Mouse (Mus musculus) kidney, embryonic 16.5 days (tissue): ENCODE data around the gene Sema6d. TPM values are rescaled to one million over a fixed set of nuclear protein-coding genes. Genes with fewer than 3 reads are reported as not detected.

Experiments used
- ATAC-seq: fragments of 200-750 bp; cut with Nextera tagmentation; 2 replicates; pipeline ENCODE4 v1.8.0; 2017; ENCODE audit warnings: moderate TSS enrichment; ENCODE audit not compliant: low FRiP score, low TSS enrichment
- H3K27ac ChIP-seq: fragments of 300-500 bp; sonication (generic); 2 replicates; pipeline ENCODE4 v1.5.1; 2014; ENCODE audit warnings: low read length
- H3K27me3 ChIP-seq: fragments of 300-500 bp; sonication (generic); 2 replicates; pipeline ENCODE4 v1.6.1; 2014; ENCODE audit warnings: low read length, control low read depth, mixed read lengths; ENCODE audit not compliant: insufficient read depth
- H3K36me3 ChIP-seq: fragments of 300-500 bp; sonication (generic); 2 replicates; pipeline ENCODE4 v1.6.1; 2014; ENCODE audit warnings: low read length, control low read depth, mixed read lengths; ENCODE audit not compliant: insufficient read depth
- H3K4me1 ChIP-seq: fragments of 300-500 bp; sonication (generic); 2 replicates; pipeline ENCODE4 v1.6.1; 2014; ENCODE audit warnings: low read length, control low read depth, mixed read lengths; ENCODE audit not compliant: insufficient read depth
- H3K4me2 ChIP-seq: fragments of 300-500 bp; sonication (generic); replicated peaks from 2 replicates; pipeline ENCODE4 v1.6.1; 2014; ENCODE audit warnings: low read depth, low read length
- H3K4me3 ChIP-seq: fragments of 300-500 bp; sonication (generic); 2 replicates; pipeline ENCODE4 v1.5.1; 2014; ENCODE audit warnings: mild to moderate bottlenecking, low read length
- H3K9ac ChIP-seq: fragments of 300-500 bp; sonication (generic); replicated peaks from 2 replicates; pipeline ENCODE4 v1.6.1; 2014; ENCODE audit warnings: low read length
- H3K9me3 ChIP-seq: fragments of 300-500 bp; sonication (generic); 2 replicates; pipeline ENCODE4 v1.6.1; 2016; ENCODE audit warnings: low read length, control low read depth
- WGBS: fragments of 180-500 bp; shearing (Covaris S2); extraction: QIAGEN DNeasy Blood & Tissue Kit; methylation state at CpG from one replicate; pipeline ENCODE4 v1.1.7; 2014; 5-methylcytosine and 5-hydroxymethylcytosine counted together
- polyA plus RNA-seq: library from polyadenylated mRNA; unstranded; fragments of >200 nt; fragmentation: Nextera tagmentation; extraction: Ambion mirVana; gene quantifications from 2 replicates; pipeline ENCODE4 v1.2.1, GENCODE M21; 2015

Gene Sema6d
- polyA plus RNA-seq, 1 experiment from 2014 or later, result 9.0 TPM

GRCm38 (mm10) chr2:124162001-124162599 is 72.3 kb downstream of the Sema6d start:
- H3K27me3 ChIP-seq, result no peaks in the 10 kb centered on the region
- no peak overlapping the region for H3K4me3 ChIP-seq
- H3K4me1 ChIP-seq, result no peaks in the 10 kb centered on the region
- no peaks in the 10 kb centered on the region for H3K36me3 ChIP-seq
- no peak overlapping the region for H3K4me2 ChIP-seq
- no peaks in the 10 kb centered on the region for H3K9me3 ChIP-seq
- no peak overlapping the region for H3K9ac ChIP-seq
- H3K27ac ChIP-seq, result no peak overlapping the region
- WGBS, result 55% methylated on average over 7 of the region's 7 CpGs
- ATAC-seq, result no peak

- Histone ChIP-seq H3K4me1 (no peaks in the 10 kb centered on the region), H3K9me3 (no peaks in the 10 kb centered on the region), H3K9ac (no peak overlapping the region), H3K4me3 (no peak overlapping the region), H3K36me3 (no peaks in the 10 kb centered on the region), H3K4me2 (no peak overlapping the region), H3K27me3 (no peaks in the 10 kb centered on the region), H3K27ac (no peak overlapping the region)
- ATAC-seq, result no peak
- 100% methylated on average over 1 of the region's 1 CpGs for WGBS
Measured at GRCm38 (mm10) chr2:124168411-124168810, 78.6 kb downstream of the Sema6d start.

GRCm38 (mm10) chr2:124171718-124172117 is 81.9 kb downstream of the Sema6d start:
- no peaks in the 10 kb centered on the region for H3K9me3 ChIP-seq
- H3K4me3 ChIP-seq, result no peak overlapping the region
- H3K4me1 ChIP-seq, result no peaks in the 10 kb centered on the region
- WGBS, result 90% methylated on average over 3 of the region's 3 CpGs
- no peaks in the 10 kb centered on the region for H3K36me3 ChIP-seq
- no peaks in the 10 kb centered on the region for H3K27me3 ChIP-seq
- no peak overlapping the region for H3K27ac ChIP-seq
- no peak overlapping the region for H3K4me2 ChIP-seq
- ATAC-seq, result no peak
- H3K9ac ChIP-seq, result no peak overlapping the region

- Histone ChIP-seq H3K9me3 (no peaks in the 10 kb centered on the region), H3K27ac (no peak overlapping the region), H3K4me3 (no peak overlapping the region), H3K27me3 (no peaks in the 10 kb centered on the region), H3K9ac (no peak overlapping the region), H3K4me1 (no peaks in the 10 kb centered on the region), H3K36me3 (no peaks in the 10 kb centered on the region), H3K4me2 (no peak overlapping the region)
- ATAC-seq, result no peak
- WGBS, result 46% methylated on average over 1 of the region's 1 CpGs
Measured at GRCm38 (mm10) chr2:124176265-124176664, 86.5 kb downstream of the Sema6d start.

GRCm38 (mm10) chr2:124176711-124177169 is 87.0 kb downstream of the Sema6d start:
- Histone ChIP-seq H3K27me3 (no peaks in the 10 kb centered on the region), H3K9ac (no peak overlapping the region), H3K4me3 (no peak overlapping the region), H3K4me2 (no peak overlapping the region), H3K27ac (no peak overlapping the region), H3K4me1 (no peaks in the 10 kb centered on the region), H3K9me3 (no peaks in the 10 kb centered on the region), H3K36me3 (no peaks in the 10 kb centered on the region)
- no peak for ATAC-seq
- WGBS, result 69% methylated on average over 4 of the region's 4 CpGs

- WGBS, result 91% methylated on average over 2 of the region's 2 CpGs
- Histone ChIP-seq H3K27ac (no peak overlapping the region), H3K4me1 (0 out of 2 replicates have a peak, but pooled peaks cover 6% of the 10 kb centered on the region), H3K9ac (no peak overlapping the region), H3K27me3 (no peaks in the 10 kb centered on the region), H3K4me3 (no peak overlapping the region), H3K4me2 (no peak overlapping the region), H3K36me3 (no peaks in the 10 kb centered on the region), H3K9me3 (no peaks in the 10 kb centered on the region)
- ATAC-seq, result no peak
Measured at GRCm38 (mm10) chr2:124189271-124189670, 99.5 kb downstream of the Sema6d start.

- H3K27ac ChIP-seq, result no peak overlapping the region
- no peak overlapping the region for H3K9ac ChIP-seq
- no peaks in the 10 kb centered on the region for H3K9me3 ChIP-seq
- ATAC-seq, result no peak
- no peaks in the 10 kb centered on the region for H3K4me1 ChIP-seq
- H3K4me3 ChIP-seq, result no peak overlapping the region
- no peaks in the 10 kb centered on the region for H3K36me3 ChIP-seq
- no peaks in the 10 kb centered on the region for H3K27me3 ChIP-seq
- 94% methylated on average over 5 of the region's 5 CpGs for WGBS
- no peak overlapping the region for H3K4me2 ChIP-seq
Measured at GRCm38 (mm10) chr2:124194041-124194440, 104.3 kb downstream of the Sema6d start.

GRCm38 (mm10) chr2:124201493-124201892 is 111.7 kb downstream of the Sema6d start:
- Histone ChIP-seq H3K4me2 (no peak overlapping the region), H3K9me3 (no peaks in the 10 kb centered on the region), H3K4me1 (no peaks in the 10 kb centered on the region), H3K4me3 (no peak overlapping the region), H3K27ac (no peak overlapping the region), H3K27me3 (no peaks in the 10 kb centered on the region), H3K36me3 (no peaks in the 10 kb centered on the region), H3K9ac (no peak overlapping the region)
- 77% methylated on average over 5 of the region's 5 CpGs for WGBS
- no peak for ATAC-seq

GRCm38 (mm10) chr2:124202475-124202990 is 112.8 kb downstream of the Sema6d start:
- Histone ChIP-seq H3K4me1 (no peaks in the 10 kb centered on the region), H3K9me3 (no peaks in the 10 kb centered on the region), H3K36me3 (no peaks in the 10 kb centered on the region), H3K27ac (no peak overlapping the region), H3K4me3 (no peak overlapping the region), H3K4me2 (no peak overlapping the region), H3K27me3 (no peaks in the 10 kb centered on the region), H3K9ac (no peak overlapping the region)
- no peak for ATAC-seq
- WGBS, result 47% methylated on average over 4 of the region's 4 CpGs

- Histone ChIP-seq H3K4me2 (no peak overlapping the region), H3K9ac (no peak overlapping the region), H3K4me3 (no peak overlapping the region), H3K27me3 (no peaks in the 10 kb centered on the region), H3K27ac (no peak overlapping the region), H3K9me3 (no peaks in the 10 kb centered on the region), H3K4me1 (no peaks in the 10 kb centered on the region), H3K36me3 (no peaks in the 10 kb centered on the region)
- ATAC-seq, result no peak
- WGBS, result 78% methylated on average over 5 of the region's 5 CpGs
Measured at GRCm38 (mm10) chr2:124205811-124206210, 116.0 kb downstream of the Sema6d start.
